Comparison of ENCODE assay signal across 7 mouse cellular contexts in genomic region chr4:126253637-126254272, GRCm38 (mm10). TPM values are rescaled to one million over a fixed set of nuclear protein-coding genes. Genes with fewer than 3 reads are reported as not detected.
A peak's percentile ranks its signal among the peaks of the same experiment; 100 is the strongest.
DNase-seq lines count a peak whose midpoint lies in the region; ATAC-seq and TF ChIP-seq lines count a peak whose summit lies in the region.

No protein-coding gene starts in this region.

- peaks cover 55% of the 10 kb centered on the region for H3K4me1 ChIP-seq in neural tube, embryonic 11.5 days (ENCODE audit: control insufficient read depth, insufficient read depth, low read length)
- H3K4me1 ChIP-seq in forebrain, embryonic 13.5 days: peaks cover 74% of the 10 kb centered on the region
- H3K4me1 ChIP-seq in liver, embryonic 12.5 days: peaks cover 72% of the 10 kb centered on the region
- peaks cover 10% of the 10 kb centered on the region for H3K4me1 ChIP-seq in stomach, postnatal 0 days (replicated peaks; ENCODE audit: control insufficient read depth, insufficient read depth)

- H3K9ac ChIP-seq in neural tube, embryonic 11.5 days (ENCODE audit: low read length): no peak overlapping the region
- H3K9ac ChIP-seq in forebrain, embryonic 13.5 days: peak overlapping the region; percentile 99
- H3K9ac ChIP-seq in liver, embryonic 12.5 days: no peak overlapping the region
- peak overlapping the region; percentile 9; the same call in 1 of the 2 replicates for H3K9ac ChIP-seq in stomach, postnatal 0 days (ENCODE audit: low read length)

- no peaks in the 10 kb centered on the region for H3K27me3 ChIP-seq in neural tube, embryonic 11.5 days (ENCODE audit: control insufficient read depth, insufficient read depth, low read length)
- H3K27me3 ChIP-seq in forebrain, embryonic 13.5 days: no peaks in the 10 kb centered on the region
- peaks cover 26% of the 10 kb centered on the region for H3K27me3 ChIP-seq in liver, embryonic 12.5 days (replicated peaks)
- no peaks in the 10 kb centered on the region for H3K27me3 ChIP-seq in stomach, postnatal 0 days (ENCODE audit: control insufficient read depth, insufficient read depth, low read length)

- no peak for TF ChIP-seq CTCF in stomach, postnatal 0 days (IDR thresholded peaks at IDR 0.05; ENCODE audit: low read depth)

- DNase-seq in neural tube, embryonic 11.5 days (ENCODE audit: low spot score): no peak
- DNase-seq in neural tube, embryonic 10.5 days (ENCODE audit: extremely low spot score, low spot score): no peak
- DNase-seq in stomach, postnatal 0 days (ENCODE audit: low spot score): no peak
- DNase-seq in adrenal gland, postnatal 14 days: no peak
- DNase-seq in kidney, postnatal 14 days: no peak

- no peak overlapping the region for H3K27ac ChIP-seq in neural tube, embryonic 11.5 days (ENCODE audit: low read depth, low read length)
- 0 out of 2 replicates have a peak overlapping the region, but pooled peaks have one; percentile 94 for H3K27ac ChIP-seq in forebrain, embryonic 13.5 days
- no peak overlapping the region for H3K27ac ChIP-seq in liver, embryonic 12.5 days
- H3K27ac ChIP-seq in stomach, postnatal 0 days (replicated peaks): no peak overlapping the region

- peak overlapping the region; percentile 98; the same call in 1 of the 2 replicates for H3K4me3 ChIP-seq in neural tube, embryonic 11.5 days (ENCODE audit: low read depth, low read length)
- H3K4me3 ChIP-seq in forebrain, embryonic 13.5 days: peak overlapping the region; percentile 98
- peak overlapping the region; percentile 88; the same call in 1 of the 2 replicates for H3K4me3 ChIP-seq in liver, embryonic 12.5 days
- H3K4me3 ChIP-seq in stomach, postnatal 0 days (ENCODE audit: low read depth, low read length): peak overlapping the region; percentile 99; the same call in 1 of the 2 replicates

- peak overlapping the region; percentile 96 for H3K4me2 ChIP-seq in neural tube, embryonic 11.5 days (ENCODE audit: low read depth)
- peak overlapping the region; percentile 99 for H3K4me2 ChIP-seq in forebrain, embryonic 13.5 days
- peak overlapping the region; percentile 100 for H3K4me2 ChIP-seq in liver, embryonic 12.5 days
- H3K4me2 ChIP-seq in stomach, postnatal 0 days (replicated peaks; ENCODE audit: low read depth): peak overlapping the region; percentile 82; the same call in 1 of the 2 replicates

- H3K9me3 ChIP-seq in neural tube, embryonic 11.5 days (ENCODE audit: control insufficient read depth, low read length): no peaks in the 10 kb centered on the region
- no peaks in the 10 kb centered on the region for H3K9me3 ChIP-seq in forebrain, embryonic 13.5 days (replicated peaks)
- H3K9me3 ChIP-seq in liver, embryonic 12.5 days (replicated peaks): no peaks in the 10 kb centered on the region
- H3K9me3 ChIP-seq in stomach, postnatal 0 days (ENCODE audit: control insufficient read depth, low read length): no peaks in the 10 kb centered on the region

- 75% methylated on average over 14 of the region's 14 CpGs for WGBS in neural tube, embryonic 11.5 days
- 73% methylated on average over 14 of the region's 14 CpGs for WGBS in forebrain, embryonic 13.5 days
- WGBS in liver, embryonic 12.5 days (ENCODE audit: insufficient replicate concordance): 66% methylated on average over 14 of the region's 14 CpGs
- 78% methylated on average over 14 of the region's 14 CpGs for WGBS in stomach, postnatal 0 days

- no peak for ATAC-seq in neural tube, embryonic 11.5 days (ENCODE audit: insufficient read depth, low FRiP score, low TSS enrichment)
- no peak for ATAC-seq in forebrain, embryonic 13.5 days
- no peak for ATAC-seq in liver, embryonic 12.5 days
- ATAC-seq in stomach, postnatal 0 days (ENCODE audit: low FRiP score, low TSS enrichment): no peak

- H3K36me3 ChIP-seq in neural tube, embryonic 11.5 days (ENCODE audit: control insufficient read depth, insufficient read depth, low read length): peaks cover 4% of the 10 kb centered on the region; the same call in 1 of the 2 replicates
- peaks cover 6% of the 10 kb centered on the region; the same call in 1 of the 2 replicates for H3K36me3 ChIP-seq in forebrain, embryonic 13.5 days (ENCODE audit: poor library complexity, severe bottlenecking)
- peaks cover 3% of the 10 kb centered on the region; the same call in 1 of the 2 replicates for H3K36me3 ChIP-seq in liver, embryonic 12.5 days
- no peaks in the 10 kb centered on the region for H3K36me3 ChIP-seq in stomach, postnatal 0 days (ENCODE audit: control insufficient read depth, insufficient read depth, low read length)

- TF ChIP-seq EP300 in stomach, postnatal 0 days (optimal IDR thresholded peaks at IDR 0.05): no peak

RNA-seq across cellular contexts. Expression of gene Map7d1, which starts 2.4 kb away (rescaled TPM):
- 80.9 and 83.6 TPM in 2 replicates for polyA plus RNA-seq in neural tube, embryonic 11.5 days (2014; fragmentation: Nextera tagmentation; extraction: Ambion mirVana)
- 53.5 and 58.2 TPM in 2 replicates for polyA plus RNA-seq in forebrain, embryonic 13.5 days (2015; fragmentation: Nextera tagmentation; extraction: Ambion mirVana)
- 20.9 and 23.3 TPM in 2 replicates for polyA plus RNA-seq in liver, embryonic 12.5 days (2016; fragmentation: Nextera tagmentation; extraction: Ambion mirVana)
- polyA plus RNA-seq in stomach, postnatal 0 days (2015; fragmentation: Nextera tagmentation; extraction: Ambion mirVana): 15.2 and 17.8 TPM in 2 replicates
- total RNA-seq in adrenal gland, postnatal 14 days (2021): 53.4 and 67.3 TPM in 2 replicates

RNA-seq across cellular contexts. Expression of gene Trappc3, which starts 8.4 kb away (rescaled TPM):
- 32.1 and 45.4 TPM in 2 replicates for polyA plus RNA-seq in neural tube, embryonic 11.5 days (2014; fragmentation: Nextera tagmentation; extraction: Ambion mirVana)
- polyA plus RNA-seq in forebrain, embryonic 13.5 days (2015; fragmentation: Nextera tagmentation; extraction: Ambion mirVana): 141 and 143 TPM in 2 replicates
- 43.7 and 44.0 TPM in 2 replicates for polyA plus RNA-seq in liver, embryonic 12.5 days (2016; fragmentation: Nextera tagmentation; extraction: Ambion mirVana)
- polyA plus RNA-seq in stomach, postnatal 0 days (2015; fragmentation: Nextera tagmentation; extraction: Ambion mirVana): 80.7 and 84.6 TPM in 2 replicates
- total RNA-seq in adrenal gland, postnatal 14 days (2021): 70.8 and 75.6 TPM in 2 replicates

RNA-seq across cellular contexts. Expression of gene Col8a2, which starts 32.8 kb away (rescaled TPM):
- 7.4 and 7.9 TPM in 2 replicates for polyA plus RNA-seq in neural tube, embryonic 11.5 days (2014; fragmentation: Nextera tagmentation; extraction: Ambion mirVana)
- 0.96 and 1.4 TPM in 2 replicates for polyA plus RNA-seq in forebrain, embryonic 13.5 days (2015; fragmentation: Nextera tagmentation; extraction: Ambion mirVana)
- 1.8 and 2.3 TPM in 2 replicates for polyA plus RNA-seq in liver, embryonic 12.5 days (2016; fragmentation: Nextera tagmentation; extraction: Ambion mirVana)
- 6.4 and 7.8 TPM in 2 replicates for polyA plus RNA-seq in stomach, postnatal 0 days (2015; fragmentation: Nextera tagmentation; extraction: Ambion mirVana)
- 2.9 and 3.1 TPM in 2 replicates for total RNA-seq in adrenal gland, postnatal 14 days (2021)

RNA-seq across cellular contexts. Expression of gene Thrap3, which starts 51.2 kb away (rescaled TPM):
- 197 and 217 TPM in 2 replicates for polyA plus RNA-seq in neural tube, embryonic 11.5 days (2014; fragmentation: Nextera tagmentation; extraction: Ambion mirVana)
- 194 and 202 TPM in 2 replicates for polyA plus RNA-seq in forebrain, embryonic 13.5 days (2015; fragmentation: Nextera tagmentation; extraction: Ambion mirVana)
- polyA plus RNA-seq in liver, embryonic 12.5 days (2016; fragmentation: Nextera tagmentation; extraction: Ambion mirVana): 162 and 163 TPM in 2 replicates
- polyA plus RNA-seq in stomach, postnatal 0 days (2015; fragmentation: Nextera tagmentation; extraction: Ambion mirVana): 70.3 and 78.7 TPM in 2 replicates
- total RNA-seq in adrenal gland, postnatal 14 days (2021): 190 and 212 TPM in 2 replicates

Comparison
In these comparisons a context has a peak if more than half of its experiments do, and no peak if none do; other contexts are left out.
1. H3K9ac ChIP-seq: peak in forebrain, embryonic 13.5 days (single experiment) and stomach, postnatal 0 days (single experiment); none in neural tube, embryonic 11.5 days (single experiment) and liver, embryonic 12.5 days (single experiment).
2. Peak in every context shown above with its lines, with median percentiles within 50 percentile points of each other: H3K4me2 ChIP-seq and H3K4me3 ChIP-seq.